23 mouse cellular contexts compared by ENCODE assay signal in the genomic region with DNA sequence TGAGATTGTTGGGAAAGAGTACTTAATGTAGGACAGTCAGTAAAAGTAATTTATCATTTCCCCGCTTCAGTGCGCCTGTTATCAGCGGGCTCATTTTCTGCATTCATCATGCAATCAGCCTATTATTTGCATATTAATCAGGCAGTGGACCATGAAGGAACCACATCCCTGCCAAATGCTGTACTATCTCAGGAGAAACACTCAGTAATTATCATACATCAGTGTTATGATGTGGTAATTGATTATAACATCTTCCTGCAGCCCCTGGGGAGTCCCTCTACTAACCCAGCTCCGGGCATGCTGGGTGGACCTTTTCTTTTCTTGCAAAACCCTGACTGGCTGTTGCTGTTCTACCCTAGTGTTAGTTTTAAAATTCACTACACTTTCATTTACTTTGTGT. TPM values are rescaled to one million over a fixed set of nuclear protein-coding genes. Genes with fewer than 3 reads are reported as not detected.
DNase-seq lines count a peak whose midpoint lies in the region; ATAC-seq and TF ChIP-seq lines count a peak whose summit lies in the region.
"Had no signal": no experiment of that assay in that cellular context is flagged by ENCODE, and none has a peak within 500 bp of the region (broad histone marks: within the 10 kb centered on the region; RNA-seq: fewer than 3 reads in every experiment).

No protein-coding gene starts in this region.

- H3K9me3 ChIP-seq in forebrain, embryonic 13.5 days (replicated peaks) = no peaks in the 10 kb centered on the region
- H3K9me3 ChIP-seq in forebrain, embryonic 10.5 days = no peaks in the 10 kb centered on the region
- H3K9me3 ChIP-seq in neural tube, embryonic 13.5 days = no peaks in the 10 kb centered on the region
- no peaks in the 10 kb centered on the region for H3K9me3 ChIP-seq in midbrain, postnatal 0 days (ENCODE audit: low read length)
- H3K9me3 ChIP-seq in kidney, embryonic 14.5 days (ENCODE audit: control insufficient read depth, low read length) = no peaks in the 10 kb centered on the region
- H3K9me3 ChIP-seq: embryonic facial prominence, embryonic 15.5 days; heart, embryonic 10.5 days; limb, embryonic 13.5 days; liver, embryonic 13.5 days had no signal

- peak; percentile 61; the same call in 1 of the 2 replicates for ATAC-seq in forebrain, embryonic 13.5 days
- ATAC-seq in neural tube, embryonic 13.5 days (ENCODE audit: low read depth) = peak; percentile 55
- ATAC-seq in midbrain, postnatal 0 days (ENCODE audit: low FRiP score) = no peak
- no peak for ATAC-seq in kidney, embryonic 14.5 days (ENCODE audit: low FRiP score, low TSS enrichment)
- ATAC-seq: CD4-positive, CD25-positive, alpha-beta regulatory T cell, adult 4 months had no signal

- no peaks in the 10 kb centered on the region for H3K27me3 ChIP-seq in forebrain, embryonic 13.5 days
- H3K27me3 ChIP-seq in forebrain, embryonic 10.5 days (ENCODE audit: poor library complexity, severe bottlenecking) = no peaks in the 10 kb centered on the region
- no peaks in the 10 kb centered on the region for H3K27me3 ChIP-seq in neural tube, embryonic 13.5 days
- no peaks in the 10 kb centered on the region for H3K27me3 ChIP-seq in midbrain, postnatal 0 days (ENCODE audit: insufficient read depth, low read length)
- H3K27me3 ChIP-seq in kidney, embryonic 14.5 days (ENCODE audit: control insufficient read depth, insufficient read depth, low read length) = no peaks in the 10 kb centered on the region
- H3K27me3 ChIP-seq: embryonic facial prominence, embryonic 15.5 days; limb, embryonic 13.5 days; liver, embryonic 13.5 days had no signal

- peaks cover 34% of the 10 kb centered on the region for H3K4me1 ChIP-seq in forebrain, embryonic 13.5 days
- no peaks in the 10 kb centered on the region for H3K4me1 ChIP-seq in forebrain, embryonic 10.5 days
- peaks cover 37% of the 10 kb centered on the region for H3K4me1 ChIP-seq in neural tube, embryonic 13.5 days (replicated peaks)
- no peaks in the 10 kb centered on the region for H3K4me1 ChIP-seq in midbrain, postnatal 0 days (ENCODE audit: insufficient read depth, low read length)
- no peaks in the 10 kb centered on the region for H3K4me1 ChIP-seq in kidney, embryonic 14.5 days (ENCODE audit: control insufficient read depth, insufficient read depth, low read length)
- H3K4me1 ChIP-seq: embryonic facial prominence, embryonic 15.5 days; limb, embryonic 13.5 days; liver, embryonic 13.5 days had no signal

- DNase-seq in forebrain, embryonic 10.5 days (ENCODE audit: extremely low spot score, low spot score) = no peak
- DNase-seq in neural tube, embryonic 10.5 days (ENCODE audit: extremely low spot score, low spot score) = no peak
- peak; percentile 59 for DNase-seq in midbrain, postnatal 0 days (ENCODE audit: low spot score)
- DNase-seq in heart, postnatal 4 days = no peak
- DNase-seq: adrenal gland, postnatal 25 days; cerebellum, adult 11-12 months; cerebellum, postnatal 25 days; gastrocnemius, postnatal 36 days; kidney, adult 8-10 months; kidney, postnatal 36 days; liver, embryonic 13.5 days; lung, embryonic 14.5 days; lung, postnatal 36 days; spleen, adult 18-20 months; thymus, postnatal 25 days had no signal

- peaks cover 52% of the 10 kb centered on the region for H3K36me3 ChIP-seq in forebrain, embryonic 13.5 days (ENCODE audit: poor library complexity, severe bottlenecking)
- peaks cover 98% of the 10 kb centered on the region for H3K36me3 ChIP-seq in forebrain, embryonic 10.5 days (replicated peaks)
- H3K36me3 ChIP-seq in neural tube, embryonic 13.5 days = peaks cover 39% of the 10 kb centered on the region
- H3K36me3 ChIP-seq in midbrain, postnatal 0 days (ENCODE audit: insufficient read depth, low read length) = peaks cover 24% of the 10 kb centered on the region
- peaks cover 53% of the 10 kb centered on the region for H3K36me3 ChIP-seq in kidney, embryonic 14.5 days (ENCODE audit: control insufficient read depth, insufficient read depth, low read length)
- H3K36me3 ChIP-seq: liver, embryonic 13.5 days had no signal

- H3K4me3 ChIP-seq in forebrain, embryonic 13.5 days = no peak overlapping the region
- H3K4me3 ChIP-seq in forebrain, embryonic 10.5 days = no peak overlapping the region
- H3K4me3 ChIP-seq in neural tube, embryonic 13.5 days = no peak overlapping the region
- no peak overlapping the region for H3K4me3 ChIP-seq in midbrain, postnatal 0 days (ENCODE audit: low read depth, low read length)
- no peak overlapping the region for H3K4me3 ChIP-seq in kidney, embryonic 14.5 days (ENCODE audit: low read length)
- H3K4me3 ChIP-seq: embryonic facial prominence, embryonic 15.5 days; heart, embryonic 10.5 days; limb, embryonic 13.5 days; liver, embryonic 13.5 days; myocyte had no signal

- no peak for TF ChIP-seq CTCF in midbrain, postnatal 0 days (IDR thresholded peaks at IDR 0.05)

- H3K4me2 ChIP-seq in forebrain, embryonic 13.5 days = no peak overlapping the region
- no peak overlapping the region for H3K4me2 ChIP-seq in neural tube, embryonic 13.5 days
- H3K4me2 ChIP-seq in midbrain, postnatal 0 days (ENCODE audit: low read depth, low read length, poor library complexity, severe bottlenecking) = no peak overlapping the region
- H3K4me2 ChIP-seq in kidney, embryonic 14.5 days (replicated peaks; ENCODE audit: low read depth, low read length) = no peak overlapping the region
- H3K4me2 ChIP-seq: embryonic facial prominence, embryonic 15.5 days; limb, embryonic 13.5 days; liver, embryonic 13.5 days; lung, embryonic 14.5 days had no signal

- no peak overlapping the region for H3K9ac ChIP-seq in forebrain, embryonic 13.5 days
- no peak overlapping the region for H3K9ac ChIP-seq in neural tube, embryonic 13.5 days
- H3K9ac ChIP-seq in midbrain, postnatal 0 days (replicated peaks; ENCODE audit: low read length, poor library complexity, severe bottlenecking) = no peak overlapping the region
- H3K9ac ChIP-seq in kidney, embryonic 14.5 days (ENCODE audit: low read depth, low read length) = no peak overlapping the region
- H3K9ac ChIP-seq: embryonic facial prominence, embryonic 15.5 days; limb, embryonic 13.5 days; liver, embryonic 13.5 days; lung, embryonic 14.5 days had no signal

- WGBS in forebrain, embryonic 13.5 days = 58% methylated on average over 4 of the region's 4 CpGs
- 97% methylated on average over 4 of the region's 4 CpGs for WGBS in forebrain, embryonic 10.5 days
- WGBS in neural tube, embryonic 13.5 days = 49% methylated on average over 4 of the region's 4 CpGs
- WGBS in midbrain, postnatal 0 days = 39% methylated on average over 4 of the region's 4 CpGs
- 90% methylated on average over 4 of the region's 4 CpGs for WGBS in kidney, embryonic 14.5 days

- 0 out of 2 replicates have a peak overlapping the region, but pooled peaks have one; percentile 20 for H3K27ac ChIP-seq in forebrain, embryonic 13.5 days
- no peak overlapping the region for H3K27ac ChIP-seq in forebrain, embryonic 10.5 days
- H3K27ac ChIP-seq in neural tube, embryonic 13.5 days (replicated peaks) = peak overlapping the region; percentile 13; the same call in 1 of the 2 replicates
- H3K27ac ChIP-seq in midbrain, postnatal 0 days (ENCODE audit: low read depth, low read length) = no peak overlapping the region
- H3K27ac ChIP-seq in kidney, embryonic 14.5 days (ENCODE audit: low read depth, low read length) = no peak overlapping the region
- H3K27ac ChIP-seq: embryonic facial prominence, embryonic 15.5 days; heart, embryonic 10.5 days; limb, embryonic 13.5 days; liver, embryonic 13.5 days had no signal

RNA-seq across cellular contexts. Expression of a gene that starts 50.6 kb away (rescaled TPM):
- polyA plus RNA-seq in forebrain, embryonic 13.5 days (2015; fragmentation: Nextera tagmentation; extraction: Ambion mirVana) = 17.4 and 19.9 TPM in 2 replicates
- polyA plus RNA-seq in forebrain, embryonic 10.5 days (2016; fragmentation: Nextera tagmentation; extraction: Ambion mirVana) = 12.5 and 13.1 TPM in 2 replicates
- polyA plus RNA-seq in neural tube, embryonic 13.5 days (2015; fragmentation: Nextera tagmentation; extraction: Ambion mirVana) = 24.9 and 26.4 TPM in 2 replicates
- 51.2 and 58.0 TPM in 2 replicates for total RNA-seq in midbrain, postnatal 0 days (2014; rRNA removed)
- 20.9 and 21.6 TPM in 2 replicates for polyA plus RNA-seq in midbrain, postnatal 0 days (2015; fragmentation: Nextera tagmentation; extraction: Ambion mirVana)
- polyA plus RNA-seq in kidney, embryonic 14.5 days (2014; fragmentation: Nextera tagmentation; extraction: Ambion mirVana) = 5.0 and 5.4 TPM in 2 replicates
- 1 to 10 TPM; 2.3 to 2.5 TPM for total RNA-seq in heart, postnatal 4 days (2021)

Comparison
In these comparisons a context has a peak if more than half of its experiments do, and no peak if none do; other contexts are left out.
1. H3K27ac ChIP-seq: peak in forebrain, embryonic 13.5 days (single experiment) and neural tube, embryonic 13.5 days (single experiment); none in forebrain, embryonic 10.5 days (single experiment), midbrain, postnatal 0 days (single experiment) and kidney, embryonic 14.5 days (single experiment).
2. ATAC-seq: peak in forebrain, embryonic 13.5 days (single experiment) and neural tube, embryonic 13.5 days (single experiment); none in midbrain, postnatal 0 days (single experiment) and kidney, embryonic 14.5 days (single experiment).